Mouse (Mus musculus) adipocyte (in vitro differentiated cells): ENCODE measurements around the gene Dock2.

Experiments
- DNase-seq: peaks from one replicate; pipeline ENCODE4 v3.0.0-alpha.2; 2016; ENCODE audit warnings: low spot score

The Dock2 gene

DNA sequence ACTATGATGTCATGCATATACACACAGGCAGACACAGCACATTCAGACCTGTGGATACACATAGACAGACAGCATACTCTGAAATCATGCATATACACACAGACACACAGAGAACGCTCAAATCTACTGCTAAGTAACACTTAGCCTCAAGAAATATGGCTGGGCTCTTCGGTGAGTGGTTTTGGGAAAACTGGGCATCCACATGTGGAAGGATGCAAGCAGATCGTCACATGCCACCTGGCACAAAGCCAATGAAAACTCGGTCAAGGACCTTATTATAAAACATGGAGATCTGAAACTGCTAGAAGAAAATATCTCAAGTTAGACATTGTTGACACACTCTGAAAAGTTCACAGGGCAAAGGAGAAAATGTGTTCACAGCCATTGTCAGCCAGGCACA lies 255.7 kb downstream of the Dock2 start:
- DNase-seq = no peak

DNA sequence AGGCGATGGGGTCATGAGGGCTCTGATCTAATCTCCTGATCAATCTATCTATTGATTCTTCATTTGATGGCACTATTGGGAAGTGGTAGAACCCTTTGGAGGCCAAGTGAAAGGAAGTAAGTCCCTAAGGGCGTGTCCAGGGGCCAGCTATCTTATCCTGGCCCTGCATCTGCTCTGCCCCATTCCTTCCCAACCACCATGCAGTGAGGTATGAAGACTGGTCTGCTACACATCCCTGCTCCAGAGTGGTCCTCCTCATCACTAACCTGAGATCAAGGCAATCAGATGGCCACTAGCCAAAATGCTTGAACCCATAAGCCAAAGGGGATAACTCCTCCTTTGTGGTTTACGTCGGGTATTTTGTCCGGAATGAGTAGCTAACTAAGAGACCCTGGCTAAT lies 256.5 kb downstream of the Dock2 start:
- no peak for DNase-seq

DNA sequence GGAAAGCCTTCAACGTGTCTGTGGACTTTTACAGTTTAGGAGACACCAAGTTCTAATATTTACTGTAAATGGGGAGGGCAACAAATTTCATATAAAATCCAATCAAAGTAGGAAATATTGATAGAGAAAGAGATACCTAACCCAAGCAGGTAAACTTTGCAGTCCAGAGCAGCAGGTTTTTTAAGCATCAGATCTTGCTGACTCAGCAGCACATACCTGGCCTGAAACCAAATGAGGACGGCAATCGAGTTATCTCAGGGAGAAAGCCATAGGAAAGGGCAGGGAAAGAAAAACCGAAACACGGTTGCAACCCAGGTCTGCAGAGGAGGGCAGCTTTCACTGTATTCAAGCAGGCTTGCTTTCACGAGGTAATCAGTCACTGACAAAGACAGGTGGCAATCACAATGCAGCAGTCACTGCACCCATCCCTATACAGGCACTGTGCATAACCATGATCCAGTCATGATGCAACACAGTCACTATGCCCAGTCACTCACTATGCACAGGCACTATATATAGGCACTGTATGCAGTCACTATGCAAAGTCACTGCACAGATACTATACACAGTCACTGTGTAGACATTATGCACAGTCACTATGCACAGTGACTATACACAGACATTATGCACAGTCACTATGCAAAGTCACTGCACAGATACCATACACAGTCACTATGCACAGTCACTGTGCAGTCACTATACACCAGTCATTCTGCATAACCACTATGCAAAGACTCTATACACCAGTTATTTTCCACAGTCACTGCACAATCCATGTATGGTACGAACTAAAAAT lies 258.4 kb downstream of the Dock2 start:
- no peak for DNase-seq

DNA sequence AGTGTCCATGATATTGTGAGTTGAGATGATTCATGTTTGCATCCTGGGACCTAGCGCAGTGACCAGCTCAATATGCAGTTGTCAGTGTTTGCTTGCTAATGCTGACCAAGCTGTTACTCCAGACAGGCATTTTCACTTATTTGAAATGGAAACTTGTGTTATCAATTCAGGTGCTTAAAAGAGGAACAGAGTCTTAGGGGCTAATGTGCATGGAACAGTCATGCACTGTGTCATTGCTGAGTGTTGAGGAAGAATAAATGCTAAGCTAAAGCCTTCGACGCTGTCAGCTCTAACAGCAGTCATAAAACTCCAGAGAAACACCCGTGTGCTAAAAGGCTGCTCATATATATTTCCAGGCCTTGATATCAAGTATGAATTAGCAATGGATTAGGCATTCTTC lies 259.1 kb downstream of the Dock2 start:
- DNase-seq = no peak

DNA sequence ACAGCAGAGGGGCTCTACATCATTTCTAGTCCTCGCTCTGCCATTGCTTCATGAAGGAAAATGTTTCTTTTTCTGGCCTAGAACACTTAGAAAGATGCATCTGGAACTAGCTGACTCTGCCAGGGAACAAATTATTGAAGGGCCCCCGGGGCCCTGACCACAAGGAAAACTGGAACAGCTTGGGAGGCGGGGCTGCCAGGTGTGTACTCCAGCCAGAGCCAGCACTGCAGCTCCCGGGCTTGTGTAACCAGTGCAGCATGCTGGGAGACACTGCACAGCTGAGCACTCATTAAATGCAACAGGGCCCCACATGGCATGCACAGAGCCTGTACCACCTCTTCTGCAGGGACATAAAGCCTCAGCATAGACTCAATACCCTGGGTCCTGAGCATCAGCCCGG lies 265.1 kb downstream of the Dock2 start:
- DNase-seq = no peak

DNA sequence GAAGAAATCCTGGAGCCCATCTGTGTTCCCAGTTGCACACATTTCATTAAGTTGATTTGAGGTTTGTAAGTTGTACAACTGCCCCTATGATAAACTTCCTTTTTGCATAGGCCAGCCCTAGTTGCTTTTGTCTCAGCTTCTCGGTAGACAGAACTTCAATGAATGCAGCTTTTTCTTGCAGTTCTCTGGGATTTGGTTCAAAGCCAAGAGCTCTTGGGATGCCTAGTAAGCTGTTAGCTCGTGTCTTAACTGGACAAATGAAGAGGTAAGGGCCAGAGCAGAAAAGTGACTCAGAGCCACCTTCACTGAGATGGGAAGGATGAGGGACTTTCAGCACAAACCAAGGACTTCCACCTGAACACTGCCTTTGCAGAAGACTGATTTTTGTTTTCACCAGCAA lies 266.7 kb downstream of the Dock2 start:
- no peak for DNase-seq

DNA sequence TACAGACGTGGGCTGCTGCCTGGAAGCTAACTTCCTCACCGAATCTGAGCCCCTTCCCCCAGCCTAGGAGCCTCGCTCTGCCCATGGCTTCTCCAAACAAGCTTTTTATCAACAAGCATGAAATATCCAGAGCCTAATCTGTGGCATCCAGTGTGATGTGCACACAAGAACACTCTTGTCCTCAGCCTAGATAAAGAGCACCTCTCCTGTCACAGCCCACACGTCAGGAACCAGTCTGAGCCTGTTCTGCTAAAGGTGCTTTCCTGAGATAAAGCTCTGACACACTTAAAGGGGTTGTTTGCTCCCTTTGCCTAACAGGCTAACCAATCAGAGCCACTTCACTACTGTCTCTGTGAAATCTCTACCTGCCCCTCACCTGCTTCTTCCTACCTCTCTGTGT lies 268.4 kb downstream of the Dock2 start:
- no peak for DNase-seq

DNA sequence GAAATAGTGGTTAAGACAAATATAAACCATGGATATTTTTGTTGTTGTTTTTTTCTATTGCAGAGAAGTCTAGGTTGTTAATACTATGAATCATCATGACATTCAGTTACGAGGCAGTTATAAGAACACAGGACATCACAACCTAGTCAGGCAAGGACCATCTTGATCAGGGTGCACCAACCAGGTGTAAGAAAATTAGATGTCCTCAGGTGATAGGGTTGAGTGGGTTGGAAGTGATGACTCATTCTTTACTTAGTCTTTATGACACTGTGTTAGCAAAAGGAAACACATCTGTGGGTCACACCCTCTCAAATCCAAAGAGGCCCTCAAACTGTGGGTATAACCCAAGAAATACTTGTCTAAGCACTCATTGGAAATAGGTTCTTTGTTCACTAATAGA lies 277.3 kb downstream of the Dock2 start:
- no peak for DNase-seq

DNA sequence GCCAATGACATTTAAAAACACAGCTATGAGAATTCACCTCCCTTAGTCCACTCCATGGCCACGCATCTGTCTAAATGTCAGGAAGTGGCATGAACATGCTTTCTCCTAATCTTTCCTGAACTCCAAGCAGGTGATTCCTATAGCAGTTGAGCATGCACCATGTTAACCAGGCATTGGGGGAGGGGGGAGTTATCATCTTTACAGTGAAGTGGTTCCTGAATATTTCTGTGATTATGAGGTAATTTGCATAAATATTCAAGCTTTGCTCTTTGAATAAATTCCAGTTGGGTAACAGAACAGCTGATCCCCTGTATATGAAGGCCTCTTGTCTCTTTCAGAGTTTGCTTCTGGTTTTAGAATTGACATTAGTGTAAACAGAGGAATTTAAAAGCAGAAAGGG lies 284.0 kb downstream of the Dock2 start:
- no peak for DNase-seq

DNA sequence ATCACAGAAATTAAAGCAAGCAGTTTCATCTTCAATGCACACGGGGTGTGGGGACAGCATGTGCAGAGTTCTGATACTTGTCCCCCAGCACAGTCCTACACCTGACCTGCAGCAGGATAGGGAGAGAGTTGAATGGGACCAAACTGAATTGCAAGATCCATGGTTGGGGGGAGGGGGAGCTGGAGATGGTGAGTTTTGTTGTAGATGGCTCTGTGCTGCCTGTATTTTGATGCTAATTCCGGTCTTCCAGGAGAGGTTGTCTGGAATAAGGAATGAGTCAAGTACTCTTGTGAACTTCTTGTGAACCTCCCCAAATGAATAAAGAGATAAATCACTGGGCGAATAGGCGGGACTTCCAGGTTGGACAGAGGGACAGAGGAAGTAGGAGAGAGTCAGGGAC lies 289.0 kb downstream of the Dock2 start:
- no peak for DNase-seq

DNA sequence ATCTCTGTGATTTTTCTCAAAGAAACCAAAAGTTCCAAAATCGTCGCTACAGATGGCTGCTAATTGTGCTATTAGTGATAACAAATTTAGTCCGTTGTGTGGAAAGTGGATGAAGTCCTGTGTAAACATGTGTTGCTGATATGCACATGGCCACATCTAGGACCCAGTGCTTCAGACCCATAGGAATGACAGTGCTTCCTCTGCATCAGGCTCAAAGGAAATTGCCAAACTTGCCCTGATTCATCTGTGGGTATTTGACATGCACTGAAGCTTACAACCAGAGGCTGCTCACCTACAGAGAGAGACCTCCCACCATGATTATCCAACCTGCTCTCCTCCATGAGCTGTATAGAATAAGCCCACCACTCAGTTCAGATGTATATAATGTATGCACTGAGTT lies 290.7 kb downstream of the Dock2 start:
- DNase-seq = no peak

DNA sequence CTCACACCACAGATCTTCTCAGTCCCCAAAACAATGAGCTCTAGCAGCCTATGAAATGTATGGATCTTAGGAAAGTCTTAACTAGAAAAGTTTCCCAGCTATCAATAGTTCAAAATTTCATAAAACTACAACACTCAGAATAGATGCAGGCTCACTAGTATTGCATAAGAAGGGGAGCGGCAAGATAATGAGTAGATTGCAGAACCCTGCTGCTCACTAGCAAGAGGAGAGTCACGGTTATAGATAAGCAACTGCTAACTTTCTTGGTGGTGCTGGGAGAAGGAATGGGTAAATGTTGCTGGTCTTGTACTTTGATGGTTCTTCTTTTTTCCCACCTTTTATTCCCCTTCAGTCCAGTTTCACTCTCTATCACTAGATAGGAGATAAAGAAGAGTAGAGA lies 291.5 kb downstream of the Dock2 start:
- no peak for DNase-seq

DNA sequence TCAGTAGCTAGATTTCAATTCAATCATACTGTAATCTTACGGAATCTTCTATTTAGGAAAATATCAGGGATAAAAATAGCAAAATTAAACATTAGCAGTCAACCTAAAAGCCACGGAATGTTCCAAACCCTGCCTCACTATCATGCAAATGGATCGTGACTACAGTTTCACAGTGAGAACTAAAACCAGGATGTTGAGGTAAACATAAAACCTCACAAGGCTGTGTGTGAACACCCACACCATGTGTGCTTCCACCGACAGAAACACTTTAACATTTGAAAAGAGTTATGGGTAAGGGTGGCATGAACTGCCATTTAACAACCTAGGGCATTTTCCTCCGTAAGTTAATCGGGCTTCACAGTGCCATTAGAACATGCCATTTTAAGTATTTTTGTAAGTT lies 294.1 kb downstream of the Dock2 start:
- no peak for DNase-seq

DNA sequence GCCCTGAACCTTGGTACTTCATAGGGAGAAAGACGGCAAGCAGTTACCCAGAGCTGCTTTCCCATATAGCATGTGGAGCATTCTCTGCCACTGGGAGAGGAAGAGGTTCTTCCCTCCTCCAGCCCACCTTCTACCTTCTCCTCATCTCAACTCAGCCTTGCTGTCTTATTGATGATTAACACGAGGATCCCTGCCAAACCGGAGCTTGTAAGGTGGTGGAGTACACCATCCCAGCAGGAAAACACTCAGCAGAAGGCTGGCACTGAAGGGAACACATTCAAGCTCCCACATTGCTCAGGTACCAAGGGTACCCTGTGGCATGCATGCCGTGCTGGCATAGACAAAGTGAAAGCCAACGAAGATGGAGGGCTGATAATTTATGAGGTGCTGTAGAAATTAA lies 304.4 kb downstream of the Dock2 start:
- no peak for DNase-seq

DNA sequence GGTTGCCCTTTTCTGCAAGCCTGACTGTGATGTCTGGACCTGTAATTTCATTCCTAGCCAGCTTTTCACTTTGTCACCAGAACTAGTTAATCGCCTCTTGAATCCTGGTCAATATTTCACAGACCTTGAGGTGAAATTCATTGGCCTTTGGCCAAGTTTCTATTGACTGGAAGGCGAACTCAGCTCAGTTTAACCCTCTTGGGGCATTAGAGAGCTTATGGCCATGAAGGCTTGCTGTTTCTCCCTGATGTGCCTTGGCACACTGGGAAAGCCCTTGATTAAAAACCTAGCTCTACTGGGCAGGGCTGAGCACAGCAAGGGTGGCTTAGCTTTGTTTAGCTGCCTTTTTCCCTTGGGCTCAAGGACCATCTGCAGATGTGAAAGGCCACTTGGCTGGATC lies 313.9 kb downstream of the Dock2 start:
- DNase-seq = no peak

DNA sequence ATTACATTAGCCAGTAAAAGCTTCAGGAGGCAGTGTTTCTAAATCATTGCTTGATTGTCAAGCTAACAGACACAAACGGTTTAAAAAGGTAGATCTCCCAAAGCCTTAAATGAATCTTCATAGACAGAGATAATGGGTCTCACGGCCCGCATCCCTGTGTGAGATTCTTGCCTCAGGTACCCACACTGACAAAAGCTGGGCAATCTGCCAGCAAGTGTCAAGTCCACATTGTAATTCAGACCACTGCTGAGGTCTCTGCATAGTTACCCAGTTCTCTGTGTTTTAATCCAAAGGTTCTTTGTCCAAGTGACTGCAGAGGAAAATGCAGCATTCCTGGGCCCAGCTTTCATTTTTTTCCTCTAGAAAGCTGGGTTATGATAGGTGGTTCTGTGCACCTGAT lies 315.1 kb downstream of the Dock2 start:
- DNase-seq = no peak

DNA sequence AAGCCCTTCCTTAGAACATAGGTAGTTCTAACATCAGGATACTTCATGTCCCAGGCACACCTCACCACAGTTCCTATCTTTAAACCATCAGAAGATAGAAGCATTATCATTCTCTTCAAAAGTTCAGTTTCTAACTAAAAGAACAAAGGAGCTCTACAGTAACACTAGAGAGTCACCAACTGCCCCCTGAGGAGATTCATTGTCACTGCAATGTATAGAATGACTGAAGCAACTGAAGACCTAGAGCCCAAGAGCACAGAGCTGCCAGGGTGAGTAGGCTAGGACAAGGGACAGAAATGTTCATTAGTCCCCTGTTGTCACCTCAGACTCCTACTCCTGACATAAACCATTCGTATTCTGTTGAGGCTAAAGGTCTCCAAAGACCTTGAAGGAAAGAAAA lies 316.6 kb downstream of the Dock2 start:
- no peak for DNase-seq

DNA sequence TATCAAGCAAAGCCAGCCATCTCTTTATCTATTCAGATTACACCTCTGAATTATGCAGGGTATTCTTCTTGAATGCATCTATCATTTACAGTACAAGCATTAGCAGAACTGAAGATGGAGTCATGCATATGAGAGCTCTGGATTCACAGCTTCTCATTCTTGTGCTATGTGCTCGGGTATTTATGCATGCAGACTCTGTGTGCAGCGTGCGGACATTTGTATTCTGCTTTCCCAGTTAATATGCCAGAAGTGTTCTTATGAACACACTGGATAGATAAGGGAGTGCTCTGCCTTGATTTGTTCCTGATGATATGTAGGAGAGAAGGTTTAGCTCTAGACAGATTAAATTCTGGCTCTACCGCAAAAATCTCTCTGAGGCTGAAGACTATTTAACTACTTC lies 333.7 kb downstream of the Dock2 start:
- DNase-seq = no peak

DNA sequence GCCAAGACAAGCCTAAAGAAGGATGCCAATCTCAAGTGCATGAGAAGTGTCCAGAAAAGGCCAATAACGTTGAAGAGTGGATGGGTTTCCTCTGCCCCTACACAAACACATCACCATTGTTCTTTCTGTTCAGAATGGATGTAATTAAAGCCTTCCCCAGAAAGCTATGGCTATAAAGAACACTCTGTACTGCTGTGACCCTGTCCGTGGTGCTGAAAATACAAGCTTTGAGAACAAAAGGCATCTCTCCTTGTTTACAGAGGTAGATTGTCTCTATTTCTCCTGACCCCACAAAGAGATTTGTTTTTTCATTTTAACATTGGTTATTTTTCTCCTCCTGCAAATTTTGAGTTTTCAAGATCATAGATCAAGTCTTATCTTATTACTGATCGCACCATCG lies 335.8 kb downstream of the Dock2 start:
- peak; percentile 45 for DNase-seq

DNA sequence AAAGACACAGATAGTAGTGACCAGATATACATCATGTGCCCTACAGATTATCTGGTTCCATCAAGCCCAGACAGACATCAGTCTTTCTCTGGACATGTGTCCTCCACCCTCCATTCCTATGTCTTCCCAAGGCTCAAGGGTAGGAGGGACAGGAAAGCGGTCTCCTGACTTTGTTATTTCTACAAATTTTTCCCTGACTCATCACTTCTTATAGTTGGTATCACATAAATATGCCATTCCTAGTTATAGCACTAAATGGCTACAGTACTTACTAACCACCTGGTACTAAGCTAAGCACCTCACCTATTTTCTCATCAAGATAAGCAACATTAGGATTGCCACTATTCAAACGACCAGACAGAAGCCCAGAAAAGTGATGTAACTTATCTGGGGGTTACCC lies 345.3 kb downstream of the Dock2 start:
- no peak for DNase-seq

DNA sequence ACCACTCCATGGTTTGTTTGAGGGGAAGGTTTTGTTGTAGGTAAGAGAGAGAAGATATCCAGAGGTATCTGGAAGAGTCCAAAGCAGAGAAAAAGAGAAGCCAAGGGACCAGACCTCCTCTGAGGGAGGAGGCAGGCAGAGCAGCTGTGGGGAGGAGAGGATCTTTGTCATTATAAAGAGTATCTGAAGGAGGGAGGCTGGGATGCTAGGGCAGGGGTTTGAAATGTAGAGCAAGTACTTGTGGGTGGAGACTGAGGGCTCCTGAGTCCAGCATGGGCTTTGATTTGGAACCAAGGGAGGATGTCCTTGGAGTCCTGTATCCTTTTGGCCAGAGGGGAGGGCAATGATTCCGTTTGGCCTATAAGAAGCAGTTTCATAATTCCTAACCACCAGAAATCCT lies 346.2 kb downstream of the Dock2 start:
- no peak for DNase-seq

DNA sequence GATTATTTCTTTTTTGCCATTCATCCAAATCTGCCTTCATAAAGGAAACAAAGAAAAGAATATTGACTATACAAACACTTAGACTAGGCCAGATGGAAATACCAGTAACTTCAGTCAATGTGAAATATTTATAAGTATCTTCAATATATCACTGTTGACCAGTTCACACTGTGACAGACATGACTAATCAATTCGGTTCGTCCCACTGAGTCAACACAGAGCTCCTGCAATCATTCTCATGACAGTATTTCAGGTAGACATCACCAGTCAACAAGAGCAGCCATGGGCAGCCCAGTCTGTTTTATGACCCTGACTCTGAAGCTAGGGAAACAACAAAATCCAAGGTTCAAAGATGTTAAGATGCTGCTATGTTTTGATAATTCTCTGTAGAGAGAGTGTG lies 351.7 kb downstream of the Dock2 start:
- DNase-seq = no peak

DNA sequence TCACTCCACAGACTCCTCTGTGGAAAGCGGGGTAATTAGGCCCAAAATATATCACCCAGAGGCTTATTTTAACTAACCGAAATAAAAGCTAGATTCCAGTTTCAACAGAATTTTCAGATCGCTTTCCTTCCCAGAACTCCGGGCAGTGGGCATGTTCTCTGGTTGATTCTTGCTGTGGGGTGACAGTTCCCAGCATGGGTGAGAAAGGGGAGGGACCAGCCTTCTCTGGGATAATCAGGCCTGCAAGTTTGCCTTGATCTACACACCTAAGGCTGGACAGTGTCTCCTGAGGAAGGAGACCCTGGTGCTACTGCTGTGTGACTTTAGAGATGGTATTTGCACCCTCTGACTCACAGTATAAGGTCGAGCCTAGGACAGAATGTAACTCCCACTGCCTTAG lies 352.3 kb downstream of the Dock2 start:
- DNase-seq = no peak

DNA sequence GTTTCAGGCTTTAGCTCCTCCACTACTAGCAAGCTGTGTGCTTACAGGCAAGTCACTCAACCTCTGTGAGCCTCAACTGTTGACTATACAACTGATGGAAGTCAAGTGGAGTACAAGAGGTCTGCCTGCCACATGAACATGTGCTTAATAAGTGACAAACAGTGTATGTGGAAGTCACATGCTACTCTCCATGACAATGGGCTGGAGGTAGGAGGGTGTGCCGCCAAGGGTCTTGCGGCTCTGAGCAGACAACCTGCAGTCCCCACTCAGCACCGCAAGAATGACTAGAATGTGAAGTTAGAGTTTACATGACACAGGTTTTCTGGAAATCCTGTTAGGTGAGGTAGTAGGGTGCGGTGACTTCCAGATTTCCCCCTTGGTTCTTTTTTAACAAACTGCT lies 352.8 kb downstream of the Dock2 start:
- DNase-seq = no peak

DNA sequence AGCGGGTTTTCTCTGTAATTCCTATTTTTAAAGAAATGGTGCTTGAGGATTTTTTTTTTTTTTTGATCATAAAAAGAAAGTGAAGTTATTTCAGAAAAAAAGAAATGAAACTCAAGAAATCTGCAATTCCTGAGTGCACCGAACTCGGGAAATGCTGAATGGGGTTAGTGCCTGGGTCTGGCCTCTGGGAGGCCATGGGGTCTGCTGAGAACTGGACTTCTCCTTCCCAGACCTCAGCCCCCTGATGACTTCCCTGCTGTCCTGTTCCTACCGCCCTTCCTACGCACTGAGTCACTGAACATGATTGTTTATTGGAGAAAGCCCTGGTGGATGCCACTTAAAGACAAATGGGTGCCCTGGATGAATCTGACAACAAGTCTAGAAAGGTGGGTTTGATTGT lies 356.5 kb downstream of the Dock2 start:
- DNase-seq = no peak
